Mouse (Mus musculus) cerebellum, postnatal 4 days (tissue): ENCODE data around the gene Rnase10.
"Not testable (repeated sequence)": the region's sequence is repeated elsewhere in the genome, so short reads cannot be mapped to it uniquely, and the experiment has no call there.

Experiments
- DNase-seq, 2 experiments: peaks; one replicate each; pipeline ENCODE4 v3.0.0; 2022; ENCODE audit warnings: low spot score in 2 of 2, mixed read lengths in 1 of 2

Gene Rnase10

GRCm38 (mm10) chr14:51007152-51007801 lies at the start of gene Rnase10:
Rnase10 (plus strand) TSS chr14:51007751.
- no peak for DNase-seq

- not testable (repeated sequence) for DNase-seq
Observed at GRCm38 (mm10) chr14:50958289-50958995, 49.1 kb upstream of the Rnase10 start.

- DNase-seq = no peak
Observed at GRCm38 (mm10) chr14:50968216-50968980, 39.2 kb upstream of the Rnase10 start.

- DNase-seq = no peak
Observed at GRCm38 (mm10) chr14:50969041-50969440, 38.5 kb upstream of the Rnase10 start.

GRCm38 (mm10) chr14:50969558-50970544 lies 37.7 kb upstream of the Rnase10 start:
- DNase-seq = peak in 1 of 2 experiments; percentile 20

- no peak for DNase-seq
Observed at GRCm38 (mm10) chr14:50970822-50971221, 36.7 kb upstream of the Rnase10 start.

- DNase-seq = not testable (repeated sequence)
Observed at GRCm38 (mm10) chr14:50973054-50973453, 34.5 kb upstream of the Rnase10 start.

- DNase-seq = no peak
Observed at GRCm38 (mm10) chr14:50973700-50974099, 33.9 kb upstream of the Rnase10 start.

GRCm38 (mm10) chr14:50975001-50975400 lies 32.5 kb upstream of the Rnase10 start:
- DNase-seq = no peak

- DNase-seq = no peak
Observed at GRCm38 (mm10) chr14:50976674-50977073, 30.9 kb upstream of the Rnase10 start.

GRCm38 (mm10) chr14:50978451-50978850 lies 29.1 kb upstream of the Rnase10 start:
- not testable (repeated sequence) for DNase-seq

- DNase-seq = no peak
Observed at GRCm38 (mm10) chr14:50979631-50980030, 27.9 kb upstream of the Rnase10 start.

GRCm38 (mm10) chr14:50981207-50981606 lies 26.3 kb upstream of the Rnase10 start:
- DNase-seq = no peak

GRCm38 (mm10) chr14:50981837-50982236 lies 25.7 kb upstream of the Rnase10 start:
- no peak for DNase-seq

- no peak for DNase-seq
Observed at GRCm38 (mm10) chr14:50987668-50988067, 19.9 kb upstream of the Rnase10 start.

- no peak for DNase-seq
Observed at GRCm38 (mm10) chr14:50991037-50991436, 16.5 kb upstream of the Rnase10 start.

- DNase-seq = no peak
Observed at GRCm38 (mm10) chr14:50997088-50997487, 10.5 kb upstream of the Rnase10 start.

GRCm38 (mm10) chr14:50997999-50998666 lies 9.4 kb upstream of the Rnase10 start:
- no peak for DNase-seq

- peak in 1 of 2 experiments; percentile 3 for DNase-seq
Observed at GRCm38 (mm10) chr14:51007914-51008713, 563 bp downstream of the Rnase10 start.

GRCm38 (mm10) chr14:51008781-51009180 lies 1.2 kb downstream of the Rnase10 start:
- no peak for DNase-seq
